Mouse (Mus musculus): ENCODE results near the gene Sardh.

Sardh gene

DNA sequence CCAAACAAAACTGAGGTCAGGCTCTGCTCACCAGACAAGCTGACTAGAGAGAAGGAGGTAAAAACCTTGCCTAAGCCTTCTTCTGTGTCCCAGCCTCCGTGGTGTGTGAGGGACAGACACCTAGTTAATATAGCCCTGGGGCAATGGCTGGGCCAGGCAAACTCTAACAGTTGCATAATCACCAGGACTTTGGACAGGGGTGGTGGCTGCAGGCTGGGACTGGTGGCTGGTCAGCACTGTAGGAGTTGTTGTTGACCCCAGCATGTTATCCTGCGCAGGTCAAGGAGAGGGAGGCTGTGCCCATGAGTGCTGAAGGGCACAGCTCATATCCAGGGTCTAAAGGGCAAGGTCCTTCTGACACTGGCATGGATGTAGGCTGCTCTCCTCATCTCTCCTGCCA is at the start of gene Sardh:
Gene Sardh, minus strand, starts transcription at position 127 of the 400 bp plus-strand sequence.
- DNase-seq (ENCODE audit: extremely low spot score): no peak

GRCm38 (mm10) chr2:27296656-27297406 is 48.7 kb upstream of the Sardh start:
- no peak for DNase-seq (ENCODE audit: extremely low spot score)

GRCm38 (mm10) chr2:27294777-27295176 is 46.6 kb upstream of the Sardh start:
- no peak for DNase-seq (ENCODE audit: extremely low spot score)

GRCm38 (mm10) chr2:27289019-27289418 is 40.9 kb upstream of the Sardh start:
- peak; percentile 83 for DNase-seq (ENCODE audit: extremely low spot score)

- no peak for DNase-seq (ENCODE audit: extremely low spot score)
These were observed 39.0 kb upstream of the Sardh start for GRCm38 (mm10) chr2:27286971-27287710.

- no peak for DNase-seq (ENCODE audit: extremely low spot score)
These were observed 36.3 kb upstream of the Sardh start for GRCm38 (mm10) chr2:27284441-27284840.

GRCm38 (mm10) chr2:27281771-27282170 is 33.6 kb upstream of the Sardh start:
- no peak for DNase-seq (ENCODE audit: extremely low spot score)

DNA sequence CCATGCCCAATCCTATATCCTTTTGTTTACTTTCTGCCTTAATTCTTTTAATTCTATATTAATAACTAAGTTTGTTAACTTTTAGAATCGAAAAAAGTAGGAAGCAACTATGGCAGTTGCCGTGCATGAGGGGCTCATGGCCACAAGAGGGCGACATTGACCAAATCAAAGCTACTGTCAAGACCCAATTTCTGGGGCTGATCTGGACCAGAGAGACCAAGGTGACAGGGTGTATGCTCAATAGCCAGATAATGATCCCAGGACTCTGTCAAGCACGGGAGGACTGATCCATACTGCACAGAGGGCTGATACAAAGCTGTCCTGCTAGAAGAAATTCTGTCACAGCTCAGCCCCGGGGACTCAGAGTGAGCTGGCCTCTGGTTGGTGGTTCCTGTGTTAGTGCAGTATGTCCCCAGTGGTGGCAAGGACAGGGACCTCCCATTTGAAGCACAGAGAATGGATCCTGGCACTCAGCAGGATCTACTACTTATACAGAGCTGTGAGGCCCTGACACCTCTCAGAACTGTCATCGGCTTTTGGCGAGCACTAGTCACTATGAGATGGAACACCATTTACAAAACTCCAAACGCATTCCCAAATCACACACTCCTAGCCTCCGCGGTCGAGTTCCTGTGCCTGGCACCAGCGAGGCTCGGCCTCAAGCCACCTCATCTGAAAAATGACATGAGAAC is 32.9 kb upstream of the Sardh start:
- peak; percentile 67 for DNase-seq (ENCODE audit: extremely low spot score)

DNA sequence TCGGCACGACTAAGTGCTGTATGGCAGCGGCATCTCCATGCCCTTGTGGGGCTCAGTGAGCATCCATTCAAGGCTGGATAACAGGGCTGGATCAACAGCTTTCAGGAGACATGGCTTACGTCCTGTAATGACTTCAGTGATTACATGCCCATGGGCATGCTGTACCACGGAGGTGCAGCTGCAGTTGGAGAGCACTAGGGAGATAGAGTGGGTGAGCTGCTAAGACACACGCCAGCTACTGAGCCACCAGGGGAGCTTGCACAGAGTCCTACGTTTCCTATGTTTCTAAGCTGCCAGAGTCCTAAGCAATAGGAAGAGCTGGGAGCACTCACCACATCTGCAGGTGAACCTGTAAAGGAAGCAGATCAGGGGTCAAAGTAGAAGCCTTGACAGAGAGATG is 30.7 kb upstream of the Sardh start:
- no peak for DNase-seq (ENCODE audit: extremely low spot score)

DNA sequence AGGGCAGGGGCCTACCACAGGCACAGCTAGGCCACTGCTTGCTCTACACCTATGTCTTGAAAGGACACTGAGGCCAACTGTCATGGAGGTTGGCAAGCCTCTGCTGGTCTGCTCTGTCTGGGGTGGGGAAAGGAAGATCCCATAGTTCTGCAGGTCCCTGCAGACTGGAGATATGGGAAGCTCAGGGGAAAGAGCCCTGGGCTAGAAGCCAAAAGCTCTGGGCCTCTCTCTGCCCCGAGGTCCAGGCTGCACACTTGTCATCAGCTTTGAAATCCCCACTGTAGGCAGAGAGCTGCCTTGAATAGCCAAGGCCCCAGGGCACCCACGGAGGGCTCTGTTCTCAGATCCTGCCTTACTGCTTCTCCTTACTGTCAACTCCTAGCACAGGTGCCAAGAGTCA is 20.2 kb upstream of the Sardh start:
- DNase-seq (ENCODE audit: extremely low spot score): no peak

DNA sequence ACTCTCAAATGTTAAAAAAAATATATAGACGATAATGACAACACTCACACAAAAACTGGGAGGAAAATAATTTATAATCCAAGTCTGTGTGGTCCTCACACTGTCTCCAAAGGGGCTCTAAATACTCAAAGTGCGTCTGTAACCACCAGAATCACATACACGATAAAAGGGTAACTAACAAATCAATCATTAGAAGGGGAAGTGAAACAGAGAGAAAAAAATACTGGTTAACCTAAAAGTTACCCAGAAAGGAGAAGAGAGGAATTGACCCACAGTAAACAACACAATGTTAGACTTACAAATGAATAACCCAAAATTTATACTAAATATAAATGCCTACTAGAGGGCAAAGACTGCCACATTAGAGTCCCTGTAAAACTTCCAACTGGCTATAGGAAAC is 17.7 kb upstream of the Sardh start:
- DNase-seq (ENCODE audit: extremely low spot score): no peak

GRCm38 (mm10) chr2:27262984-27263383 is 14.8 kb upstream of the Sardh start:
- no peak for DNase-seq (ENCODE audit: extremely low spot score)

GRCm38 (mm10) chr2:27251434-27251833 is 3.3 kb upstream of the Sardh start:
- no peak for DNase-seq (ENCODE audit: extremely low spot score)

DNA sequence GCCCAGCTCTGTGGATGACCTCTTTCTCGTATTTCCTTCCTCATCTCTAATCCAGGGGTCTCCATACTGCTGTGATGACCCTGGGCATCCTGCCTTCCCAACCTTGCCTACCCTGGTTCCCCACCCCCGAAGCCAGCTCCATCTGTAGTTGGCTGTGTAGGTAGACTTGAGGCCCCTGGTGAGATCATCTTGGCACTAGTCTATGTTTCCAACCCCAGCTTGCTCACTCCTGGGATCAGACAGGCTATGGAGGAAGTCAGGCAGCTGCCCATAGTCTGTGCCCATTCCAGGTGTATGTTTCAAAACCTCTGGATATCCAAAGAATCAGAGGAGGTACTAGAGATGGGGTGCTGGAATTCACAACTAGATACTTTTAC is 662 bp downstream of the Sardh start:
- no peak for DNase-seq (ENCODE audit: extremely low spot score)

DNA sequence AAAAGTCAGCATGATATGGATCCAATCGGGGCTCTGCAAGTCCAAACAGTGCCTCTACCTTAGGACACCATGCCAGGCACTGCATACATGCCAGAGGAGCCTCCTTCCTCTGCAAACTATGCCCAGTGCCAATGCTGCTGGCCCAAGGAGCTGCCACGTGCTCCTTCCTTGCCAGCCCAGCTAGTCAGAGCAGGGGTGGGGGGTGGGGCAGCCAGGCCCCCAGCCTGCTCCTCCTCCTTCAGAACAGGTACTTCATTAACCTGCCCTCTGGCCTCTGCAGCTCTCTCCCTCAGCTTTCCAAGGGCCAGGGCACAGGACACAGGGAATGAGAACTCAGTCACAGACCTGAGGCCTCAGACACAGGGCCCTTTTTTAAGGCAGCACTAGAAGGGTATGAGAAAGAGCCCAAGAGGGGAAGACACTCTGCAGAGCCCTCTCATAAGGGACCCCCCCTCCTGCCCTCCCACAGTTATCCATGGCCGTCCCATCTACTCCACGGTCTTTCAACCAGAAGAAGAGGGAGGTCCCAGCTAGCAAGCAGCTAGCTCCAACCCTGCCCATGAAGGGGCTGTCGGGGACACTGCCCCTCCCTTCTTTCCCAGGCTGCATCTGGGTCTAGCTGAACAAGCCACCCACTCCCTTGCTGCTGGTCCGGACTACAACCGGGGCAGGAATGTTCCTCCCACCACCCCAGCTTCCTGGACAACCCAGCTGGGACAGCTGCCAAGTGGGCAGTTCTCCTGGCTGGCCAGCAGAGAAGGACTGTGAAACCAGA is 1.2 kb downstream of the Sardh start:
- DNase-seq (ENCODE audit: extremely low spot score): no peak

DNA sequence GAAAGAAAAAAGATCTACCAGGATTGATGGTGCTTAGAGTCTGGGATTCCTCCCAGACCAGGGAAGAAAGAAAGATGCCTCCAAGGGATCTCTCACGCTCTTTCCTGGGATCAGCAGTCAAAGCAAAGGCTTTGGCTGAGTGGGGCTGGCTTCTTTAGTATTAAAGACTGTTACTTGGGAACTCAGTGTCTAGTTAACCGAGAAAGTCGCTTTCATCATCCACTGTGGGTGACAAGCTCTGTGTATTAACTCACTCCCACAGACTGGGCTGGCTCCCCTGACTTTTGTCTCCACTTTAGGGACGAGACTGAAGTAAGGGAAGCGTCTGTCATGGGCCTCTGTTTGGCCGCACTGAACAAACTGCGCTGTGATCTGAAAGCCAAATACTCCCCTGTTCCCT is 2.2 kb downstream of the Sardh start:
- DNase-seq (ENCODE audit: extremely low spot score): no peak

- DNase-seq (ENCODE audit: extremely low spot score): peak; percentile 65
These were observed 10.8 kb downstream of the Sardh start for GRCm38 (mm10) chr2:27237342-27237741.

DNA sequence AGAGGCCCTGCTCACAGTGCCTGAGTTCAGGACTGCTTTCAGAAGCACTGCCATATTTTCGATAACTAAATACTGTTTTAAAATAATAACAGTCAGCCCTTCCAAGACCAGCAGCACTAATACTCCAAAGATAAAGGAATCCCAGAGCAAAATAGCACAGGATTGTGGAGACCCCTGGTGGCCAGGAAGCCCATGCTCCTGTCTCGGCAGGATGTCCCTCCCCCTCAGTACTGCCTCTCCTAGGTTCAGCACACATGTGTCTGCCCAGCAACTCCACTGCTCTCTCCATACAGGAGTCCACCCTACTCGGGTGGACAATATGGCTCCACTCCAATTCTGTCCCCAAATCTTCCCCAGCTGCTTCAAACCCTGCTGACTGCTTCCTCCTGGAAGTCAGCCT is 12.4 kb downstream of the Sardh start:
- DNase-seq (ENCODE audit: extremely low spot score): peak; percentile 71

DNA sequence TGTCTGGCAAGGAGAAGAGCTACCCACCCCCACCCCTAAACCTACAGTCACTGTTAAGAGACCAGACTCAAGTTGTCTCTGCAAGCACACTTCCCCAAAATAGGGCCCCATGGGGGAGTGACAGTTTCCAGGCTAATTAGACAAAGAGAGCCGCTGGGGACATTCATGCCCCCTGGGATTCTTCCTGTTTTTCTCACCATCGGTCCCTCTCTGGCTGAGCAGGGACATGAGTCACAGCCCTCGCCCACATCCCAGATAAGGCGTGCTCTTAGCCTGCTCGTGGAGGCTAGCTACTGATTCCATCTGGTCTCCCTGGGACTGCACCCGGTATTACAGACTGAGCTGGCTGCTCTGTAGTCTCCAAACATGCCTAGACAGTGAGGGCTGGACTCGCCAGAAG is 15.8 kb downstream of the Sardh start:
- DNase-seq (ENCODE audit: extremely low spot score): peak; percentile 12

- no peak for DNase-seq (ENCODE audit: extremely low spot score)
These were observed 18.5 kb downstream of the Sardh start for GRCm38 (mm10) chr2:27229481-27230105.

- DNase-seq (ENCODE audit: extremely low spot score): no peak
These were observed 19.2 kb downstream of the Sardh start for GRCm38 (mm10) chr2:27228809-27229480.
